Mouse (Mus musculus): ENCODE measurements around the gene Iffo1. TPM values are rescaled to one million over a fixed set of nuclear protein-coding genes. Genes with fewer than 3 reads are reported as not detected.

Iffo1 gene
- total and polyA plus RNA-seq, 3 experiments = 96.1 to 96.9 TPM; not detected in 1

GRCm38 (mm10) chr6:125152212-125153017, 7.4 kb downstream of the Iffo1 start (continued):
- TF ChIP-seq MYC (IDR thresholded peaks at IDR 0.05; ENCODE audit: low read depth, low read length) (peak; percentile 98), GABPA (IDR thresholded peaks at IDR 0.05; ENCODE audit: low read depth, low read length) (no peak; the same call in 1 of the 2 replicates), TCF12 (IDR thresholded peaks at IDR 0.05; ENCODE audit: low read depth, low read length) (peak; percentile 85), EP300 (IDR thresholded peaks at IDR 0.05; ENCODE audit: low read depth in 1 of 2, low read length in 2 of 2) (peak; percentile 77 to 90), ELF1 (IDR thresholded peaks at IDR 0.05; ENCODE audit: low read depth, low read length) (no peak), ZMIZ1 (IDR thresholded peaks at IDR 0.05; ENCODE audit: low read depth, low read length) (0 out of 2 replicates have a peak, but pooled peaks have one; percentile 47), POLR2AphosphoS5 (IDR thresholded peaks at IDR 0.05; ENCODE audit: borderline replicate concordance, low read depth, low read length) (no peak), TBP (IDR thresholded peaks at IDR 0.05; ENCODE audit: low read depth, low read length) (peak; percentile 76), UBTF (IDR thresholded peaks at IDR 0.05; ENCODE audit: borderline replicate concordance, insufficient read depth, low read depth, low read length) (no peak), RCOR1 (IDR thresholded peaks at IDR 0.05; ENCODE audit: low read depth, low read length) (peak; percentile 33), E2F4 (IDR thresholded peaks at IDR 0.05; ENCODE audit: borderline replicate concordance, low read depth, low read length) (no peak), USF1 (IDR thresholded peaks at IDR 0.05; ENCODE audit: low read depth, low read length) (peak; percentile 46; the same call in 1 of the 2 replicates), TAL1 (IDR thresholded peaks at IDR 0.05; ENCODE audit: low read length) (peak; percentile 49), ZC3H11A (IDR thresholded peaks at IDR 0.05; ENCODE audit: low read depth, low read length) (no peak), MEF2A (IDR thresholded peaks at IDR 0.05; ENCODE audit: extremely low read depth, insufficient replicate concordance, low read depth, low read length, poor library complexity, severe bottlenecking) (no peak), MXI1 (IDR thresholded peaks at IDR 0.05; ENCODE audit: low read depth, low read length) (peak; percentile 97), GATA1 (IDR thresholded peaks at IDR 0.05; ENCODE audit: low read depth, low read length) (peak; percentile 83), SIN3A (IDR thresholded peaks at IDR 0.05; ENCODE audit: low read length) (peak; percentile 70), NELFE (IDR thresholded peaks at IDR 0.05; ENCODE audit: low read depth, low read length) (peak; percentile 67)

DNA sequence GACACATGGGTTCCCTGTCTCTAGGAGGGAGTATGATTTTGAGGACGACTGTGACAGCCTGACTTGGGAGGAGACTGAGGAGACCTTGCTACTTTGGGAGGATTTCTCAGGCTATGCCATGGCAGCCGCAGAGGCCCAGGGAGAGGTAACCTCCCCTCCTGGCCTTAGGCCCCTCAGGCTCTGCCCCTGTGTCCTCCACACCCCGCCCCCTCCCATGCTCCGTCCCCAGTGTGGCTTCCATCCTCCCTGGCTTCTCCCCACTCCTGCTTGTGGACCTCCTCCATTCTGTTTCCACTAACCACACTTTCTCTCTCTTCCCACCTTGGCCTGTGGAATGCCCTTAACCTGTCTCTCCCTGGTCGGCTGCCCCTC, 8.0 kb downstream of the Iffo1 start:
- Histone ChIP-seq H3K4me3 (ENCODE audit: control insufficient read depth in 1 of 2, insufficient read depth in 1 of 2, low read depth in 2 of 2, low read length in 2 of 2) (peak overlapping the region; percentile 81 to 87), H3K27me3 (ENCODE audit: control insufficient read depth in 1 of 2, insufficient read depth in 2 of 2, low read length in 2 of 2) (no peaks in the 10 kb centered on the region), H3K4me1 (ENCODE audit: control insufficient read depth in 1 of 2, insufficient read depth in 2 of 2, low read length in 2 of 2) (peaks cover 0 to 35% of the 10 kb centered on the region in 2 experiments; a peak in 3 of 4 replicates), H3K9me3 (replicated peaks; ENCODE audit: insufficient read depth, low read length) (no peaks in the 10 kb centered on the region), H3K9ac (ENCODE audit: control insufficient read depth, low read depth, low read length, poor library complexity, severe bottlenecking) (peak overlapping the region; percentile 93), H3K27ac (ENCODE audit: control insufficient read depth, low read depth, low read length) (peak overlapping the region; percentile 96), H3K79me2 (ENCODE audit: control insufficient read depth, insufficient read depth, low read length, poor library complexity) (peaks cover 52% of the 10 kb centered on the region), H3K36me3 (ENCODE audit: control insufficient read depth in 1 of 2, insufficient read depth in 2 of 2, low read length in 2 of 2) (peaks cover 0 to 22% of the 10 kb centered on the region in 2 experiments; a peak in 2 of 4 replicates)
- no peak for DNase-seq (ENCODE audit: low read depth, low spot score)
- TF ChIP-seq POLR2A (IDR thresholded peaks at IDR 0.05; ENCODE audit: control insufficient read depth in 1 of 2, insufficient read depth in 1 of 2, low read depth in 1 of 2, low read length in 2 of 2, poor library complexity in 1 of 2) (0 out of 4 replicates have a peak, but pooled peaks of 1 of the 2 experiments have one; percentile 17), POLR2AphosphoS5 (IDR thresholded peaks at IDR 0.05; ENCODE audit: borderline replicate concordance, low read depth, low read length) (no peak)

Data from MEL (cell line).